Mouse (Mus musculus) neutrophil, adult 5-6 weeks (primary cell): ENCODE measurements around the gene Myo18a. TPM values are rescaled to one million over a fixed set of nuclear protein-coding genes. Genes with fewer than 3 reads are reported as not detected.

ENCODE experiments used
- ATAC-seq: fragments of 151-379, 151-347 bp; 2 replicates; pipeline ENCODE4 v1.8.0; 2017; ENCODE audit warnings: mild to moderate bottlenecking, moderate TSS enrichment; ENCODE audit not compliant: insufficient number of reproducible peaks, poor library complexity, low FRiP score, severe bottlenecking; ENCODE audit errors: extremely low read depth
- total RNA-seq: library from RNA; stranded (forward); fragments of 200-1000 nt; gene quantifications from 2 replicates; pipeline ENCODE4 v1.2.3, GENCODE M21; 2017

Gene Myo18a
- total RNA-seq, 1 experiment from 2014 or later = 109 TPM

DNA sequence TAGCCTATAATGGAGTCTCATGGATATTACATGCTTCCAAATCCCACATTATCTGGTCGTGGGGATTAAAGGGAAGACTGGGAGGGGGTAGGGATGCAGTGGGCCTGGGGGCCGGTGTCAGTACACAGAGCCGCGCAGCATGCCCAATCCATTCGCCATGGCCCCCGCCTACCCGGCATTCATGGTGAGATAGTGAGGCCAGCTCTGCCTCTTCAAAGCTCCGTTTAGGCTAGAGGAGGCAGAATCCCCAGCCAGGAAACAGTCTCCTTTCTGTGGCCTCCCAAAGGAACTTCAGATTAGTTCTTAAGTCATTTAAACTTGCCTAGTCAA, 122.2 kb downstream of the Myo18a start:
- no peak for ATAC-seq

- peak; percentile 59 for ATAC-seq
These were observed 124.4 kb downstream of the Myo18a start for GRCm38 (mm10) chr11:77887373-77887960.

GRCm38 (mm10) chr11:77888846-77889245, 125.8 kb downstream of the Myo18a start:
- ATAC-seq = no peak

DNA sequence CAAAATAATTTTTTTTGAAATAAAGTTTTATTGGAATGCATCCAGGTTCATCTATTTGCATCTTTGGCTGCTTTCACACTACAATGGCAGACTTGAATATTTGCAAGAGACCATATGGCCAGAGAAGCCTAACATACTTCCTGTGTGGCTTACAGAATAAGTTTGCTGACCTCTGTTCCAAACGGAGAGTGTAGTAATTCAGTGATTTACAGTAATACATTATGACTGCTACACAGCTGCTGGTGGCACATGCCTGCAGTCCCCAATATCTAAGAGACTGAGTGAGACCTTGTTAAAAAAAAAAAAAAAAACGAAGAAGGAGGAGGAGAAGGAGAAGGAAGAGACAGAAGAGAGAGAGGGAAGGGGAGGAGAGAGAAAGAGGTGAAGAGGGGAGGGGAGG, 126.4 kb downstream of the Myo18a start:
- ATAC-seq = no peak

DNA sequence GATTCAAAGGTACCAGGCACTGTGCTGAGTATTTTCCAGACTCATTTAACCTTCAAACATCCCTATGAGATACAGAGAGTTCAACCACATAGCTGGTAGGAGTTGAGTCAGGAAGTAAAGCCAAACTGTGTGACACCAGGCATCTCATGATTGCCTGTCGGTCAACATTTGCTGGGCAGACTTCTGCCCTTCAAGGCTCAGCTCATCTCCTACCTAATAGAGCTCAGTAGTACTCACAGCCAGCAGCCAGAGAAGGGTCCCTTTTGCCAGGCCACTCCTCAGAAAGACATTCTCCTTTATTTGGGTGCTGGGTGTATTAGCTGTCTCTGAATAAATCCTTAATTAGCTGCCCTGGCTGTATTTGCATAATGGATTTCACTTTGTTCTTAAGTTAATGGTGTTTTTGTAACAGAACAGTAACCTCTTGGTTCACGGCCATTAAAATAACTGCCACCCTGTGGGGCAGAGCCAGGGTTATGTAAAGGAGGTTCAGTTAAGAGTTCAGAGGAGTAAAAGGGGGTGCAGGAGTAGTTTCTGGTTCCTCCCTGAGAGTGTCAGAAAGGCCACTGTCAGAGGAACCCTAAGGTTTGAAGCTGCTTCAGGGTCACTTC, 127.7 kb downstream of the Myo18a start:
- ATAC-seq = no peak

DNA sequence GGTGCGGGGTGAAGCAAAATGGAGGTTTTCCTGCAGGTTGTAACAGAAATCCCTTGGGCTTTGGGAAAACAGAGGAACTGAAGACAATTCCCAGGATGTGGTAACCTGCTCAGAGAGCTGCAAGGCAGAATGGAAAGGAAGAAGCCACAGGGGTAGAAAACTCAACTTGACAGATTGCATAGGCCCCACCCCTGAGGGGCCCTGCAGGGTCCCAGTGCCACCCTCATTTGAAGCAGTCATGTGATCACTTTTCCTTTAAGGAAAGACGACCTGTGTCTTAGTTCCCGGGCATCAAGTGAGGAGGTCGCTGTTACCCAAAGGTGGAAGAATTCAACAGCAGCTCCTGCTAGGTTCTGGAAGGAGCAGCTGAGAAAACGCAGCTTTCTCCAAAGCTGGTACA, 129.8 kb downstream of the Myo18a start:
- no peak for ATAC-seq

DNA sequence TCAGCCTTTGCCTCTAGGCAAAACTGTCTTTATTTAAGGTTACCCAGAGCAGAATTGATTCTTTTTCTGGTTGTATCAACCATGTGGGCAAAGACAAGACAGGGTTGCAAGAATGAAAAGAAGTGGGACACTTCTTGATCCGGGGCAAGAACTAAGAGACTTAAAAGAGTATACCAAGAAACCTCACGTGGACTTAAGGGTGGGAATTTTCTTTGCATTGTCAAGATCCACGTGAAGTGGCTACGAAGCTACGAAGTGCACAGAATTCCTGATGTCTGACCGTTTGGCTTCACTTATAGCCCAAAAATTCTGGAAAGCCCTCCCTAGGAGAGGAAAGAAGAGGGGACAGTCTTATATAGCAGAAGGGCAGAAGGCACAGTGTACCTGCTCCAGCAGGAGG, 130.2 kb downstream of the Myo18a start:
- ATAC-seq = no peak

DNA sequence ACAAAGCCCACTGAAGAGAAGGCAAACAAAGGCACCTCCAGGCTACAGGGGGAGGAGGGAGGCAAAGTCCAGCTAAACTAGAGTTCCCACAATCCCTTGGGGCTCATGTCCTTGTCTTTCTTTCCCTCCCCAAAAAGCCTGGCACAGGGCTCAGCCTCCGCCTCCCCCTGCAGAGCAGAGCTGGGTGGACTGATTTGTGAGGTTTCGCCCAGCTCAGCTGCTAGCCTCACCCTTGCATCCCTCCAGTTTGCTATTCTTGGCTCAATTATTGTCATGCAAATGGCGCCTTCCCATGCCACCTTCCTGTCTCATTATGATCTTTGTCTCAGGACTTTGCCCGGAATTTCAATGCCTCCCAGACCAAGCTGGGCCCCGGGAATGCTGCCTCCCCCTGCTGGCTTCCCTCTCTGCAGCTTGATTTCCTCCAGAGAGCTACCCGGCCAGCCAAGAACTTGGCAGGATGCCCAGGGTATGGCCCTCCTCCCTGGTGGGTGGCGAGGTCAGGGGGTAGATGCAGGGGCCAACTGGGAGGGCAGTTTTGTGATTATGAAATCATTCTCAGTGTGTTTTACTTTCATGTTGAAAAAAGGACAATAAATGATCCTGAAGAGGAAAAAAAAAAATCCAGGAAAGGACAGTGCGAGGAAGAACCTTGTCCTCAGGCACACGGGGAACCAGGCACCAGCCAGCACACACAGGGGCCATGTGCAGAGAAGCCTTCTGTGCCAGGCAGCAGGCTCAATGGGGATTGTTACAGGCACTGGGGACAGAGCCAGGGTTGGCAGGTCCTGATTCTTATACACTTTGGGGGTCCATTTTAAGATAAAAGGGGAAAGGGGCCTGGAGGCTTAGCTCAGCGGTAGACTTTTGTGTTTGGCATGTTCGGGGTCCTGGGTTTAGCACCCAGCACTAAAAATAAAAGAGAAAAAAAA, 131.0 kb downstream of the Myo18a start, which contains the start of gene Pipox:
Gene Pipox (minus strand): TSS at position 310 of the 932 bp plus-strand sequence.
- ATAC-seq = no peak

- ATAC-seq = no peak
These were observed 131.9 kb downstream of the Myo18a start for GRCm38 (mm10) chr11:77894967-77895366.

- ATAC-seq = no peak
These were observed 133.0 kb downstream of the Myo18a start for GRCm38 (mm10) chr11:77896011-77896410.

- no peak for ATAC-seq
These were observed 133.4 kb downstream of the Myo18a start for GRCm38 (mm10) chr11:77896480-77896819.

GRCm38 (mm10) chr11:77896820-77897805, 134.1 kb downstream of the Myo18a start:
- no peak for ATAC-seq

DNA sequence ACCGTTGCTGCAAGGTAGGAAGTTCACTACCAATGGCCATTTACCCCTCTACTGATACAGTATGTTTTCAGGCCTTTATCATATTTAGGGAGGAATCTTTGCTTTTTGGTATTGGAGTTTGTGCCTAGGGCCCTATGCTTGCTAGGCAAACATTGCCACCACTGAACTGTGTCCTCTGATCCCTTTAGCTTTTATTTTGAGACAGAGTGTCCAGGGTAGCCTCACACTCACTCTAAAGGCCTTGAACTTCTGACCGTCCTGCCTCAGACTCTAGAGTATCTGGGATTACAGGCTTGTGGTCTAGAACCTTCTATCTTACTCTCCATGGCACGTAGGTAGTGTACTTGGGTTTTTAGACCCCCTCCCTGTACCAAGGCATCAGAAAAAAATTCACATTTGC, 137.1 kb downstream of the Myo18a start:
- ATAC-seq = no peak

DNA sequence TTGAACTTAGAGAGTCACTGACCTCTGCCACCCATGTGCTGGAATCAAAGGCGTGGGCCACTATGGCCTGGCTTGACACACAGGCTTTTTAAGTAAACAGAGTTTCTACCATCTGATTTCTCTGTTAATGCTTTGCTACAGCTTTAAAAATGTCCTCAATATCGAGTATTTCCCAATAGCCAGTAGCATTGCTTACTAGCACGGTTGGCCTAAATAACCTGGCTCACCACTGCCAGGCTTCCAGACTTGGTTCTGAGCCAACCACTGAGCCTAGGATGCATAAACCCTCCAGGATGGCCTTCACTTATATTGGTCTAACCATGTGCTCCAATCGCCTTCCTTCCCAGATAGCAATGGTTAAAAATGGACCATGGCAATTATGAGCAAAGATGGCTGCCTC, 137.7 kb downstream of the Myo18a start:
- ATAC-seq = no peak

GRCm38 (mm10) chr11:77901366-77901765, 138.3 kb downstream of the Myo18a start:
- ATAC-seq = no peak

DNA sequence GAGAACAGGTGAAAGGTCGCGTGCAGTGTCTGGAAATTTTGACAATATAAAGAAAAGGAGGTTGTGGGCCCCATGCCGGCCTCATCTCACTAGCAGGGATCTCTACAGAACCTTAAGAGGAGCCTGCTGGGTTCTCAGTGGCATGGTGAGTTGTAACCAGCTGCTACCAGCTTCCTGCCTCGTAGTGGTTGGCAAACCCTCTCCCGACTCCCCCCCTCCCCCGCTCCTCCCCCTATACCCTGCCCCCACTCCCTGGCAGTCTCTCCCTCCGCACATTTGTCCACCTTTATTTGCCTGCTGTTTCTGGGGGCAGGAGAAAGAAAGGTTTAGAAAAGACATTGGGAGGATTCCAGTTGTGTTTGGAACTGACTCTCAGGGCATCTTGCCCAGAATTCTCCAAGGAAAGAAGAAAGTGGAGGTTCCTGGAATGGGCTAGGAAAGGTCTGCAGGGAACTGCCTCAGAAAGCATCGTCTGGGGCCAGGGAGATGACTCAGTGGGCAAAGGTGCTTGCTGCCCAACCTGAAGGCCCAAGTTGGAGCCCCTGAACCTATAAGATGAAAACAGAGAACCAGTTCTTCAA, 138.8 kb downstream of the Myo18a start:
- ATAC-seq = no peak

DNA sequence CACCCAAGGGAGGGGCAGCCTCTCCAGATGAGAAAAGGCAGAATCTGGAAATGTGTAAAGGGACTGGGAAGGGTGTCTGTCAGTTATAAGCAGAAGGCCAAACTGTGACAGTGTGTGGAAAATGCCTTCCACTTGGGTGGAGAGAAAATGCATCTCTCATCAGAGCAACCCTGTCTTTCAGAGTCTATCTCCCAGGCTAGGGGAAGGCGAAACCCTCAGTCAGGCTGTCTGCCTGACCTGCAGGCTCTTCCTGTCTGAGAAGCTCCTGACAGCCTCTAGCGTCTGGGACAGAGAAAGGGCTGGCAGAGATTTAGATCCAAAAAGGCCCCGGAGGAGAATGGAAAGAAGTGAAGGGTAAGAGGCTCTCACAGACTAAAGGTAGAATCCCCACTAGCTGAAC, 140.7 kb downstream of the Myo18a start:
- no peak for ATAC-seq

DNA sequence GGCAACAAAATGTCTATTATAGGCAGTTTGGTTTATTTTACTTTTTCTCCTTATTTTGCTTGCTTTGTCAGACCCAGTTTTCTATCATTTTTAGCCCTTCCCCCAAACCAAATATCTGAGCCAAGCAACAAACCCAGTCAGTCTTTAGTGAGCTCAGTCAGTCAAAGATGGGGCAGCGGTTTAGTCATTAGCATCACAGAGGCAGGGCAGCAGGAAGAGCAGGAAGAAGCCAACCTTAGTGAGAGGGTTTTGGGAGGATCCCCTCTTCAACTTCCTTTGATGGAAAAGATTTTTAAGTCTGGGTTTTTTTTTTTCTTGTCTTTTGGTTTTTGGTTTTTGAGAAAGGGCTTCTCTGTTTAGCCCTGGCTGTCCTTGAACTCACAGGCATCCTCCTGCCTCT, 141.7 kb downstream of the Myo18a start:
- no peak for ATAC-seq
